Mouse (Mus musculus) olfactory bulb, adult 2 months (tissue): ENCODE measurements around the gene Tmem237.

Experiments used
- CTCF ChIP-seq: fragments of 200-500 bp; IDR thresholded peaks from 2 replicates; pipeline ENCODE4 v1.5.1; 2012; ENCODE audit warnings: low read depth, mild to moderate bottlenecking, low read length, moderate library complexity; ENCODE audit not compliant: insufficient read depth
- POLR2A ChIP-seq: fragments of 200-500 bp; IDR thresholded peaks from 2 replicates; pipeline ENCODE4 v1.6.1; 2012; ENCODE audit warnings: mild to moderate bottlenecking, low read depth, low read length, moderate library complexity; ENCODE audit not compliant: insufficient read depth

- TF ChIP-seq CTCF (no peak), POLR2A (no peak)
These were observed 49.3 kb downstream of the Tmem237 start for GRCm38 (mm10) chr1:59070867-59071266.
